Mouse (Mus musculus): ENCODE results near the gene Map2k6.

DNA sequence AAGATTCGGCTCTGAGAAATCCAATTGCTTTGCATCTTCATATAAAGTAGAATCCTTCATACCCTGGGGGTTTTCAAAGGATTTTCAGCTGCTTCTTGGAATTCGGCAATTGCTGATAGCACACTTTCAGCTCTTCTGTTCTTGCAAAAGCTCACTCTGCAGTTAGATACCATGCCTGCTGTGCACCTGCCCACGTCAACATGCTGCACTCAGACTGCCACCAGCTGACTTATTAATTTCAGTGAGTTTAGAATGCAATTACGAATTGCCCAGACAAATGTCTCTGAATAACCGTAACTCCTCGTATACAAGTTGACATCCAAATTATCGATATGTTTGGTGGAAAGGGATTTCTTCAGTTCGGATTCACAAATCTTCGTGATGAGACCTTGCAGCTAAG, 24.9 kb upstream of the Map2k6 start:
- no peak for TF ChIP-seq CTCF (IDR thresholded peaks at IDR 0.05; ENCODE audit: borderline replicate concordance, control insufficient read depth, extremely low read depth, insufficient read depth, low read length, poor library complexity)
- TF ChIP-seq POLR2A (IDR thresholded peaks at IDR 0.05; ENCODE audit: control insufficient read depth, extremely low read depth, insufficient read depth, low read length, poor library complexity): no peak
